Mouse (Mus musculus) spleen, postnatal 10 days (tissue): ENCODE data around the gene Pid1.
"Not testable (repeated sequence)": the region's sequence is repeated elsewhere in the genome, so short reads cannot be mapped to it uniquely, and the experiment has no call there.

Source experiments
- DNase-seq, 2 experiments: peaks; one replicate each; pipeline ENCODE4 v3.0.0; 2021 to 2022; ENCODE audit warnings: low spot score in 2 of 2

The Pid1 gene

DNA sequence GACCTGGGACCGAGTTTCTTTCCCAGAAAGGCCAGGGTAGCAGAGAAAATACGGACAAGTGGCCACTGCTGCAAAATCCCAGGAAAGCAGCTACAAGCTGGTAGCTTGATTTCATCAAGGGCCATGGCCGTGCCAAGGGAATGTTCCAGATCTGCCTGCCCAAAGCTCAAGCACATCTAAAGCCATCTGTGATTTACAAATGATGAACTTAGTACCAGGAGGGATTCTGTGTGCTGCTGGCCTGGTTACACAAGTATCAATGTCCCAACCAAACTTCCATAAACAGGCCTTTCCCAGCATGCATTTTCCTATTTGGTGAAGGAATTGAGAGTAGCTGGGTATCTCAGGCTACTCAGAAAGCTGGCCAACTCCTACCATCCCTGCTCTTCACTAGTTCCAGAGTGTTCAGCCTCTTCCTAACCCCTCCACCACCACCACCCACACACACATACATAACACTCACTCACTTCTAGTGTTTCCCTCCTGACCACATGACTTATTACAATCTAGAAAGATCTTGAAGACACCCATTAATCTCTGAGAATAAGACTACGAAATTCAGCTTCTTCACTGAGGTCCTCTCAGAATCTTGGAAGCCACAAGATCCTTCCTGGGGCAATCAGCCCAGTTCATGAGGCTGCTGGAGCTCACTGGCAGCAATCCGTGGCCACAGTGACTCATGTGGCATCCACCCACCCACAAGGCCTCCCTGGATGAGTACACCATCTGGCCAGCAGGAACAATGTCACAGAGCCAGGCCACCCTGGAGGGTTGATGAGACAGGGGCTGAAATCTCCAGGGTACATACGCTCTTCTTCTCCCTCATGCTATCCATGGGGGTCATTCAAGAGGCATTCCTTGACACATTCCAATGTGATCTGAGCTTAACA lies 4.1 kb downstream of the Pid1 start:
- DNase-seq = no peak

DNA sequence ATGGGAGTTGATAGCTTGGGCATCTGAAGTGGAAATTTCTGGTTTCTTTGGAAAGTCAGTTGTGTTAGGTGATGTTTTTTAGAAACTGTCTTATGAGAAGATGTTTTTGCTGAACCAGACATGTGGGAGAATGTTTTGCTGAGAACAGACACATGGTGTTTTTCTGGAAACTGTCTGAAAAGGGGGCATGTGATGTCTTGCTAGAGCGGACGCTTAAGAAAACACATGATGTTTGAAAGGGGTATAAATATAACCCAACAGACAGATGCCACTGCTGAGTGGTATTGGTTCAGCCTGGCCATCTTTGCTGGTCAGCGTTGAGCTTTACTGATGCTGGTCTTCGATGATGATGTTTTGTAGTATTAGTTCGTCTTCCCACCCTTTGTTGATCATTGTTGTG lies 6.8 kb downstream of the Pid1 start:
- DNase-seq = no peak

DNA sequence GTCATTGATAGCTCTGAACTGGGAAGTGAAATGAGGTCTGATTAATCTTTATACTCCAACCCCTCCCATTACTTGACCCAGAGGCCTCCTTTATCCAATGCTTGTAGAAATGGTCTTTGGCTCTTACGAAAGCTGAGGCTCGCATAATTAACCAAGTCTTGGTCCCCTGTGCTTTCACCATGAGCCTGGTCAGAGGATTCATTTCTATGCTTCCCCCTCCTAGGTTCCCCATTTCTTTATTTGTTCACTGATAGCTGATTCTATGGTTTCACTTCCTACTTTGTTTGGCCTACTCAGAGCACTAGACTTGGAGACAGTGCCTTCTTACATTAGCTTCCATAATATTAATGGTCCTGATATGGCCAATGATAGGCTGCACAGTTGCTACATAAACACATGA lies 13.7 kb downstream of the Pid1 start:
- no peak for DNase-seq

DNA sequence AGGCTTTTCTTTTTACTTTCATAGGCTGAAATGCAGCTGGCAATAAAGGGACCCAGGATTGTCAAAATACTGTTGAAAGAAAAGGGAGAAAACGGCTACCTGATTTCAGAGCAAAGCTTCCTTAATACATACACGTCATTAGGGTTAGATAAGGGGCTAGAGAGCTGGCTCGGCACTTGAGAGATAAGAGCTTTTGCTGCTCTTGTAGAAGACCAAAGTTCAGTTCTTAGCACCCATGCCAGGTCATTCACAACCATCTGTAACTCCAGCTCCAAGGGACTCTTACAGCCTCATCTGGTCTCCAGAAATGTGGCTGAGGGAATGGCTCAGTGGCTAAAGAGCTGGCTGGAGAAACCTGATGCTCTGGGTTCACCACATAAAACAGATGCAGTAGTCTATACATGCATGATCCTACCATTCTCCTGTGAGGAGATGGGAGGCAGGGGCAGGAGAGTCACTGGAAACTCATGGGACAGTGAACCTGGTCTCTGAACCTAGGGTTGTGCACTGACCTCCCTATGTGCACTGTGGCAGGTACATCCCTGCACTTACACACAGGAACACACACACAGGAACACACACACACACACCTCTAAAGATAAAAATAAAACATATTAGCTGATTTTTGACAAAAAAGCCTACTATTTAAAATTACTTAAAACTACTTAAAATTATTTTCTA lies 16.0 kb downstream of the Pid1 start:
- no peak for DNase-seq

DNA sequence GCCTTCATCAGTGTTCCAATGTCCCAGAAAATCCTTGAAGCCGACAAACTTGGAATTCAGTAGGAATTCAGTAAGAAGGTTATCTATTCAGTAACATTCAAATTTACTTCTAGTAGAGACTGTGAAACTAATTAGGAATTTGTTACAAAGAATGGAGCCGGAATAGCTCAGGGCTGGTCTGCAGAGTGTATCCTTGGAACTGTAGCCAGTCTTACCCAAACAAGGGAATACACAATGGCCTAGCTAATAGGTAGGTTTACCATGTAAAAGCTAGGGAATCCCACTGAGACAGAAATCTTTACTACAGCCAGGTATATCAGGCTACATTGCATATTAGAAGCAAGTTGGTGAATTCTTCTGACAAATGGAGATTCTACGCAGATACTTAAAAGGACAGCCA lies 31.2 kb downstream of the Pid1 start:
- DNase-seq = not testable (repeated sequence)

DNA sequence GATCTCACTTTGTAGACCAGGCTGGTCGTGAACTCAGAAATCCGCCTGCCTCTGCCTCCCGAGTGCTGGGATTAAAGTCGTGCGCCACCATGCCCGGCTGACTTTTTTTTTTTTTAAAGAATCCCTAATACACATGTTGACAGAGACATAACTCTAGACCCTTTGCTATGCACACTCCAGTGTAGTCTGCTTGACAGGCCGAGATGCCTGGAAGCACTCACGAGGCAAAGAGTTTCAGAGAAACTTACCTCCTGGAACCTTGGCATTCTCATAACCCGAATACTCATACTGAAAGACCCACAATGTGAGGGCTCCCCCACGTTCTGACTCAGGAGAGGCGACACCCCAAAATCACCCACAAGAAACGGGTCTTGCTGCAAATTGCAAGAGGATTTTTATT lies 32.1 kb downstream of the Pid1 start:
- DNase-seq = not testable (repeated sequence)

DNA sequence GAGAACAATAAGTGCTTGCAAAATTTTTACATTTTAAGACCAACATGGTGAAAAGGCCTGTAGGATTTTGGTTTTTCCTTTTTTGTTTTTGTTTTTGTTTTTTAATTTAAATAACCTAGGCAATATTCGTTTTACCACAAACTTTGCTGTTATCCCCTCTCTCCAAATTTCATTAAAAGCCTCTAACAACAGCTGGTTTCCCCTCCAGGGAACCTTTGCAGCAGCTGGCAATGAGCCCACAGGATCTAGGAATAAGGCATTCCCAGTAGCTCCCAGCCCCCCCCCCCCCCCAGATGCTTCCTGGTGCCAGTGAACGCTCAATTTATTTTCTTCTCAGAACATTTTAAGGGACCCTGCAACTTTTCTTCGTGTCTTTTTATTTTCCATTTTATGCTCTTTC lies 38.7 kb downstream of the Pid1 start:
- DNase-seq = no peak

DNA sequence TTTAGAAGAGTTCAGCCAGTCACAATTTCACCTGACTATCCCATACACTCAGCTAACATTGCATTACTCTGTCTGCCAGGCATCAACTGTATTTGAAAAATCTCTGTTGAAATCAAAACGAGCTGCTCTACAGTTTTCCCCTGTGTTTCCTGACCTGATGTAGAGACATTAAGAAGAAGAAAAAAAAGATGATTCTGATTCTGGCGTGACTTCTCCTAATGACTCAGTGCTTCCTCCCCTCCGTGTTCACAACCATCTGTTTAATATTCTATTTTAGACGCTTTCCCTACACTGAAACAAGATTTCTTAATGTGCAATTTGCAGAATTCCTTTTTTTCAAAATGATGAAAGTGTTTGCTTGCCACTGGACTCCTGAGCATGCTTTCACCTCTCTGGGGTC lies 42.7 kb downstream of the Pid1 start:
- DNase-seq = no peak

DNA sequence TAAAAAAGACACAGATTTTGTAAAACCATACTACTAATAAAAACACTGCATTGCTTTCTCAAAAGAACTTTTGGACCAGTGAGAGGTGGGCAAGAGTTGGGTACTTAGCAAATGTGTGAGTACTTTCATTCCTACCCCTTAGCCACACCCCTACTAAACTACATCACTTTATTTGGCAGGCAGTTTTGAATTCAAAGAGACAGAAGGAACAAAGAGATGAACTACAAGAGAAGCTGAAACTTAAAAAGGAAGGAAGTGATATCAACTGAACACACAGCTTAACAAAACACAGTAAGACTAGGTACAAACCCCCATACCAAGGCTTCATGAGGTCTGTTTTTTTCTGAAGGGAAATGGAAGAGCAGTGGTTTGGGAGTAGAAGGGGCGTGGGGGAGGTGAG lies 45.4 kb downstream of the Pid1 start:
- DNase-seq = no peak

DNA sequence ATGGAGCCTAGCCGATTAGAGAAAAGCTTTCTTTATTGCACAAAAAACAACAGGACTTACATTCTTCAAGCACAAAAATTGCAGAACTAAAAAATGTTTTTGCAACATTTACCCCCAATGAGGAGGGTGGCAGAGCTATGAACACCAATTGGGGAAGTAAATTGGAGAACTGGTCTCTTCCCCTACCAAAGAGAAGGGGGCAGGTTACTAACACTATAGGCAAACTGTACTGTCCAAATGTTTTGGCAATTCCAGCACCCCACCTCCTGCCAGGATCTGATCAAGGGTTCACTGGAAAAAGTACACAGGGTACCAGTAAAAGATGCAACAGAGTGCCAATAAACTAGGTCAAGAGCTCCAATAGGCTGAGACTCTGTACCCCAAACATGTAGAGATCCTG lies 46.2 kb downstream of the Pid1 start:
- no peak for DNase-seq

DNA sequence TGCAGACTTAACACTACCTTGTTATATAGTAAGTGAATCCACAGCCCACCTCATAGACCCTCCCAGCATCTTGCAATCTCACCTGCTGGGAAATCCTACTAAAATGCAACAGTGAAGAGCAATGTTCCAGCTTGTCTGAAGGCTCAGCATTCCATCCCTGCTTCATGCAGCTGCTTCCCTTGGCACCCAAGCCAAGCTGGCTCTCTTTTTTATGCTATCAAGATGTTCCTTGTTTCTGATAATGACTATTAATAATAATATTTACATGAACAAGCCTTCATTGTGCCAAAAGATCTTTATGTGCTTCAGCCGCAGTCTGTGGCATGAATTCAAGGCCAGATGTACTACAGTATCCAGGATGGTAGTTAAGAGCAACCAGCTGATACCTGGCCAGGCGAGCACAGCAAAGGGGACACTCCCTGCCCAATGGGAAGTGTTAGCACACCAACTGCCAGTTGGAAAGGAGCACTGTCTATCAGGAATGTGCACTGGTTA lies 54.0 kb downstream of the Pid1 start:
- DNase-seq = no peak

DNA sequence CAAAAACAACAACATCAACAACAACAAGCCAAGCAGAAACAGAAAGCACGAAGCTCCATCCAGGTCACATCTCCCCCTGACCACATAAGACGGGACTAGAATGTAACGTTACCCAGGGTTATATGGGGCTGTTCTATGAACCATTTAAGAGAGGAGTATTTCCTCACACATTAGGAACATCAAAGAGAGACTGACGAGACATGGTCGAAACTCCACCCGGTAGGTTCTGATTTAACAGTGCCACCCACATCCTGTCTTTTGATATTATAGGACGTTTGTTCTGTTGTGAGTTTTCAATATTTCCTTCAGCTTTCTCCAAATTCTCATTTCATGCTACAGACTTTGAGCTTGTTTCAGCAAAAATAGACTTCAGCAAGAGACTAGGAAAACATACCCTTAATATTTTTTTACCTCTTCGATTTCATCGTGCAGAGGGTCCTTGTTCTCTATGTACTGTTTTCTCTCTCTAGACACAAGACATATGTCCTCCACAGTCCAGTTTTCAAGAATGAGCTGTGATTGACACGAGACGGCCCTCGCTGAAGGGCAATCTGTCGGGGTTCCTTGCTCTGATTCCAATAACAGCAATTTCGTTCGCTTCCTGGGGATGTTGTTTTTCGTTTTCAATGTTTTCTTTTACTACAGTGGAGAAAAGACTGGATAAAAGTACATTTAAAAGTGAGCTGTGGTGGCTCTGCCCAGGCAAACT lies 58.1 kb downstream of the Pid1 start:
- DNase-seq = no peak

DNA sequence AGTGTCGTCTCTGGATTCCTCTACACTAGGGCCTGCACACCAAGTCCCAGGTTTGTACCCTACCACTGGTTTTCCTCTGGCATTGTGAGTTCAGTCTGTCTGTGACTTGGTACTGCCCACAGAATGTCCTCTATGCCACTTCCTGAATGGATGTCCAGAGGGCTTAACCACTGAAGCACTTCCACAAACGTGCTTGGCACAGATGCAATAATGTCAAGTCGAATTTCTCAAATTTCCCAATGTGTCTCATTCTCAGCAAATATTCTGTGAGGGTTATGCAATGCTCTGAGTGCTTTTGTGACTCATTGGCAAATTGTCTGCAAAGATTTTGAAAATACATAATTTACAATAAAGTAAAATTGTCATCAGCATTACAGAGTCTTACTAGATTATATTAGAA lies 61.2 kb downstream of the Pid1 start:
- no peak for DNase-seq

DNA sequence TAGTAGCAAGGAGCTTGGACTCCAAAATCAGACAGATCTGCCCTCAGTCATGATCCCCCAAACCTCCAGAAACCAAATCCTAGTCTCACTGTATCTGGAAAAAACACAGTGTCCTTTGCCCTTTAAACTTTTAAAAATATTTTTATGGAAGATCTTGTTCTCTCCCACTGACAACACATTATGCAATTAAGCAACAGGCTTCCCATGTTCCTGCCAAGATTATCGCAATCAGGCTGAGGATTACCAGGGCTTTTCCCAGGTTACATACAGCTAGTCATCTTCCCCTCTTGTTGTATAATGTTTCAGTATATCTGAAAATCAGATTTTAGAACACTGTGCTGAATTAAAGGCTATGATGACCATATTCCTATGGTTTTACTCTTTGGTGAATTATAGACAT lies 64.3 kb downstream of the Pid1 start:
- DNase-seq = no peak

DNA sequence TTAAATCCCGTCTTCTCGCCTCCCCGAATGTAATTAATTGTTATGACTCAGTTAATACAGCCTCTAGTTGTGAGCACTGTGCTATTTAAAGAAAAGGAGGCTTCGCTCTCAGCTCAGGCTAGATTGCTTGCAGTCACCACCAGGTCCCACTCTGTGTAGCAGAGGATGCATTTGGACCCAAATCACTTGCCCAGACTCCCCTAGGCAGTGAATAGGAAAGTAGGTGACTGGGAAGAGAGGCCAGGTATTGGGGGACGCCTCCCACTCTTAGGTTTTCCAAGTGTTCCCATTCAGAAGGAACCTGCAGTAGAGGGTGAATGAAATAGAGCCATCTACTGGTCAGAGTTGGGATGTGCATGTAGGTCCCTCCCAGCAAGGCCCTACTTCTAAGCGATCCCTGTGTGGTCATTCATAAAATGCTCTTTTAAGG lies 77.3 kb downstream of the Pid1 start:
- DNase-seq = no peak

DNA sequence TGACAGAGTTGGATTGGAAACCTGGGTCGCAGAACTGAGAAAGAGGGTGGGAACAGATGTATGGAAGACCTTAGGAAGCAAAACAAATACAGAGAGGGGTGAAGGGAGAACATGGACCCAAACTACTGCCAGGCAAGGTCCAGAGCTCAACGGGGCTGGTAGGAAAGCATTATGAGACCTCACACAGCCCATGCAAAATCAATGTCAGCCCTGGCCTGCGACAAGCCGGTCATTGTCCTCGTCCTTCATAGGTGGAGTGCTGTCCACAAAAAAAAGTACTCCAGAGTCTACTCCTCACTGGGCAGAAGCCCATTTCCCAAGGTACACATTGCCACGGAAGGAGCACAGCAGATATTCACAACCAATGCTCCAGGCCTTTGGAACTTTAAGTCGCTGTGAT lies 78.4 kb downstream of the Pid1 start:
- DNase-seq = no peak

DNA sequence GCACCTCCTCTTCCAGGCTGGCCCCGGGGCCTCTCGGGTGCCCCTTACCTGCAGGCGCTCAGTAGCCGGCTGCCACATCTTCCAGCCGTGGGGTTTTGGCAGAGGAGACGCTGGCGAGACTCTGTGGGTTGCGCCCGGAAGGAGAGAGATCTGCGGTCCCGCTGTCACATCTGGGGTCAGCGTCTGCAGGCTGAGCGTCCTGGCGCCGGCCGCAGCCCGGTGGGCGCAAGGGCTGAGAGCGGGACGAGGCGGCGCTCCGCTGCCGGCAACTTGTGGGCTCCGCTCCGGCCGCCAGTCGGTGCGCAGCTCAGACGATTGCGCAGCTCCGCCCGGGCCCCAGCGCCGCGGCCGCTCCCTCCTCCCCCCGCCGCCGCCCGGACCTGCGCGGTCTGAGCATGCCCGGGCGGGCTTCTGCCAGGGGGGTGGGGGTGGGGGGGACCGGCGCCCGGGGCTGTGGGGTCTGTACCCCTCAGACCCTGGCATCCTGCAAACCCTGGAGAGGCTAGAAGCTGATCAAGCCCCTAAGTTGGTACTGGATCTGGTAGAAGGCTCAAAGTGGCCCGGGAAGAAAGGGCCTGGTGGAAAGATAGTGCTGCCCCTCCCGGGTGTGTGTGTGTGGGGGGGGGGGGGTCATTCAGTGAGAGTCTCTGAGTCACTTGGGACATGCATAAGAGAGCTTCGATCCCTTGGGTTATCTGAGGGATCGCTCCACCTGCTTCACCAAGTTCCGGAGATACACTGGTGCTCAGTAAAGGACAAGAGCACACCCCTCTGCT lies 79.5 kb downstream of the Pid1 start:
- no peak for DNase-seq

DNA sequence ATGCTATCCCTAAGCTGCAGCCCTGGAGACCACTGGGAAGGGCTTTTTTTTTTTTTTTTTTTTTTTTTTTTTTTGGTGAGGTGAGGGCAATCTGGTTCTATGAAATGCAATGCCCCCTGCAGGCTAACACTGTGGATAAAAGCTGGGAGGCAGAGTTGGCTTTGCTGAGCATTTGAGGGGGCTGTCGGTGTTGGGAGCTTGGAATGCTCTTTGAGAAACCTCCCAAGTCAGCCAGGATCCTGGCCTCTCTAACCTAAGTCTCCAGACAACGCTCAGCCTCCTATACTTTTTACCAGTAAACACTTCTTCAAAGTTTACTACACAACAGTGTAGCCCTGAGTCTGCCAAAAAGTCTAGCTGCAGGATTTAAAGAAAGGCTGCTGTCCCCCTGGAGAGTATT lies 80.9 kb downstream of the Pid1 start:
- DNase-seq = no peak

DNA sequence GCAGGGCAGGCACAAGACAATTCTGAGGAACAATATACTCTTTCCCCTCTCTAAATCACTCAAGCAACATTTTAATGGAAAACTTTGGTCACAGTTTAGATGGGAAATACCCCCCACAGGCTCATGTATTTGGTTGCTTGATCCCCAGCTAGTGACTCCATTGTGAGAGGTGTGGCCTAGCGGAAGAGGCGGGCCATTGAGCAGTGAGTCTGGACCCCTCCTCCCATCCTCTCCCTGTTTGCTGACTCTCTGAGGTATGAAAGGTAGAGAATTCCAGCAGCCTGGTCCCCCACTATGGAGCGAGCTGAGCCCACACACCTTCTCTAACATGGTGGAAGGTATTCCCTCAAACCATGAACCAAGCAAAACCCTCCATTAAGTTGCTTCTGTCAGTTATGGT lies 83.8 kb downstream of the Pid1 start:
- DNase-seq = no peak

DNA sequence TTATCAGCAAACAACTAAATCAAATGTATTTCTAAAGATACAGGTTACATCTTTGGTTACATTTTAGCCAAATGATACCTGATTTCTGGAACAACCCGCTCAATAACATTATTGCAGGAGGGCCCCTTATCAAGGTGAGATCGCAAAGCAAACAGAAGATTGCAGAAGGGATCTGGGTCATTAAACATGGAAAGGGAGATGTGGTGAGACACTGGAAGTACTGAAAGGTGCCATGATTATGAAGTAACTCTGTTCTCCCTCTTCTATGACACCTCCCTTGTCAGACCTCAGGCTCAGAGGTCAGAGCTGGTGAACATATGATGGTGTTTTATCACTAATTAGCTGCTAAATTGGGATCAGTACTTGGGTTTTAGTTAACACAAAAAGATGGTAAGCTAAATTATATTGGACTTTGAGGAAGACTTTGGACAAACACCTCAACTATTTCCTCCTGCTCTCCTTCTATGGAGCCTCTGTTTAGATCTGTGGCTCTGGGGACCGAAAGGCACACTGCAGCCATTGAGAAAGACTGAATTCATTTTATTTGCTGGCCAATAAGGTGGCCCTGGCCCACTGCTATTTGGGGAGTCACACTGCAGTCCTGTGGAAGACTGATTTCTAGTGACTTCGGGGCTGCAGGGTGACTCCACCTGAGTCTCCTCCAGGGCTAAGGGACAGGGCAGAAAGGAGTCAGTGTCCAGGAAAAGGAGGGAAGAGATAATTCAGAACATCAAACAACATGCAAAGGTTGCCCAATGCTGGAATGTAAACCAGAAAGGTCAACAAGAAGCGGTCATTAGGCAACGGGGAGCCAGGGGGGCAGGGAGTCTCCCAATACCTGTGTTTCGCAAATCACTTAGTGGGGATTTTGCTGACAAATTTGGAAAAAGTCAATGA lies 85.4 kb downstream of the Pid1 start:
- DNase-seq = no peak

DNA sequence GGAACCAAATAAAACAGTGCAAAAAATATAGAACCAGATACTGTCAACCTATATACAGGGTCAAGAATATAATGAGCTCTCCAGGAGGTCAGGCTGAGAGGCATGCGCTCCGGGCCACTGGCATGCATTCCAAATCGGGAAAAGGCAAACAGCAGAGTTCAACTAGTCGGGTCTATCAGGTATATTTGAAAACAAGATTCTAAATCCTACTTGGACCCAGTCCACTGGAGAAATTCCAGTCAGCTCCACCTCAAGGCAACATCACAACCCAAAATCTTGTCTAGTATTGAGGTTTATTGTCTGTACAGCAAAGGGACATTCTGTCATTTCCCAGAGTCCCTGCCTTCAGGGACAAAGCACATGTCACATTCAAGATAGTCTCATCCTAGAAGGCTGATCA lies 91.0 kb downstream of the Pid1 start:
- DNase-seq = no peak
